Mouse (Mus musculus): Measurements from ENCODE around the gene Msi1.

GRCm38 (mm10) chr5:115497033-115497432 is 67.6 kb downstream of the Msi1 start:
- TF ChIP-seq CTCF (IDR thresholded peaks at IDR 0.05 in 2 of 3, conservative IDR thresholded peaks at IDR 0.05 in 1 of 3; ENCODE audit: control insufficient read depth in 1 of 3, insufficient read depth in 1 of 3, low read depth in 2 of 3, low read length in 3 of 3, poor library complexity in 1 of 3, severe bottlenecking in 1 of 3) (no peak), POLR2A (IDR thresholded peaks at IDR 0.05; ENCODE audit: control insufficient read depth in 1 of 2, insufficient read depth in 1 of 2, low read depth in 1 of 2, low read length in 2 of 2, poor library complexity in 1 of 2) (no peak), TCF12 (IDR thresholded peaks at IDR 0.05; ENCODE audit: low read depth, low read length) (no peak), RAD21 (IDR thresholded peaks at IDR 0.05; ENCODE audit: low read depth, low read length) (no peak), KAT2A (conservative IDR thresholded peaks at IDR 0.05; ENCODE audit: low read depth, low read length) (no peak), NELFE (IDR thresholded peaks at IDR 0.05; ENCODE audit: low read depth, low read length) (no peak)

Measured in MEL (cell line).